Mouse (Mus musculus) kidney, embryonic 16.5 days (tissue): Measurements from ENCODE around the gene Robo1. TPM values are rescaled to one million over a fixed set of nuclear protein-coding genes. Genes with fewer than 3 reads are reported as not detected.
A peak's percentile ranks its signal among the peaks of the same experiment; 100 is the strongest.

Experiments
- ATAC-seq: fragments of 200-750 bp; cut with Nextera tagmentation; 2 replicates; pipeline ENCODE4 v1.8.0; 2017; ENCODE audit warnings: moderate TSS enrichment; ENCODE audit not compliant: low FRiP score, low TSS enrichment
- H3K27ac ChIP-seq: fragments of 300-500 bp; sonication (generic); 2 replicates; pipeline ENCODE4 v1.5.1; 2014; ENCODE audit warnings: low read length
- H3K27me3 ChIP-seq: fragments of 300-500 bp; sonication (generic); 2 replicates; pipeline ENCODE4 v1.6.1; 2014; ENCODE audit warnings: low read length, control low read depth, mixed read lengths; ENCODE audit not compliant: insufficient read depth
- H3K36me3 ChIP-seq: fragments of 300-500 bp; sonication (generic); 2 replicates; pipeline ENCODE4 v1.6.1; 2014; ENCODE audit warnings: low read length, control low read depth, mixed read lengths; ENCODE audit not compliant: insufficient read depth
- H3K4me1 ChIP-seq: fragments of 300-500 bp; sonication (generic); 2 replicates; pipeline ENCODE4 v1.6.1; 2014; ENCODE audit warnings: low read length, control low read depth, mixed read lengths; ENCODE audit not compliant: insufficient read depth
- H3K4me2 ChIP-seq: fragments of 300-500 bp; sonication (generic); replicated peaks from 2 replicates; pipeline ENCODE4 v1.6.1; 2014; ENCODE audit warnings: low read depth, low read length
- H3K4me3 ChIP-seq: fragments of 300-500 bp; sonication (generic); 2 replicates; pipeline ENCODE4 v1.5.1; 2014; ENCODE audit warnings: mild to moderate bottlenecking, low read length
- H3K9ac ChIP-seq: fragments of 300-500 bp; sonication (generic); replicated peaks from 2 replicates; pipeline ENCODE4 v1.6.1; 2014; ENCODE audit warnings: low read length
- H3K9me3 ChIP-seq: fragments of 300-500 bp; sonication (generic); 2 replicates; pipeline ENCODE4 v1.6.1; 2016; ENCODE audit warnings: low read length, control low read depth
- WGBS: fragments of 180-500 bp; shearing (Covaris S2); extraction: QIAGEN DNeasy Blood & Tissue Kit; methylation state at CpG from one replicate; pipeline ENCODE4 v1.1.7; 2014; 5-methylcytosine and 5-hydroxymethylcytosine counted together
- polyA plus RNA-seq: library from polyadenylated mRNA; unstranded; fragments of >200 nt; fragmentation: Nextera tagmentation; extraction: Ambion mirVana; gene quantifications from 2 replicates; pipeline ENCODE4 v1.2.1, GENCODE M21; 2015

Gene Robo1
- polyA plus RNA-seq, 1 experiment from 2014 or later, result 24.8 TPM

DNA sequence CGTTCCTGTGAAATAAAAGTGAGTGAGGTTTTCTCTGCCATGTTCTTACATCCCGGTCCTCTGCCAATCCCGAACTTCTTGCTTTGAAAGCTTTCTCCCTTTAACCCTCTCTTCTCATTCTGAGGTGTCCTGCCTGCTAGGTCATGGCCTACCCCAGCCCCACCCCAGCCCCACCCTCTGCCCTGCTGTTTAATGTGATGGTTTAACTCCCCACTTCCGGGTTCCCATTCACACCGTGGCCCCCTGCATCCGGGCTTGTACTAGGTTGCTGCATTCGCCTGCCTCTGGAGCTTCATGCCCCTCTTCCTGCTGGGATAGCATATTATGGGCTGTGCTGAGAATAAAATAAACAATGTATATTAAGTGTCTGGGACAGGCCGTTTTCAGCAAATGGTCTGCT is 706.4 kb downstream of the Robo1 start:
- Histone ChIP-seq H3K9ac (no peak overlapping the region), H3K4me3 (no peak overlapping the region), H3K4me1 (peaks cover 4% of the 10 kb centered on the region; the same call in 1 of the 2 replicates), H3K9me3 (no peaks in the 10 kb centered on the region), H3K4me2 (no peak overlapping the region), H3K36me3 (peaks cover 17% of the 10 kb centered on the region), H3K27ac (no peak overlapping the region), H3K27me3 (no peaks in the 10 kb centered on the region)
- 61% methylated on average over 8 of the region's 8 CpGs for WGBS
- no peak for ATAC-seq

DNA sequence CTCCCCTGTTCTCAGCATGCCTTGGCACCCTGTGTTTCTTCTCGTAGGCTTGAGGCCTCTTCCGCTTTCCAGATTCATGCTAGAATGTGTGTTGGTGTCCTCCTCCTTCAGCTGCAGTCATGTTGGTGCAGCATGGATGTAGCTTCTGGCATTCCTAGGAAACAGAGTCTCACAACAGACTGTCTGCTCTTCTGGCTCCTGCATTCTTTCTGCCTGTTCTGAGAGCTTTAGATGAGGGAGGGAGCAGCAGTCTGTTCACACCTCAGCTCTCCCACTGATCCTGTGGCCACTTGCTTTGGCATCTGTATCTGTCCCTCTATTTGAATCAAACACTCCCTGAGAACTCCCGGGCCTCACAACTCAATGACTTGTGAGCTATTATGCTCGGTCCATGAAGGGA is 707.9 kb downstream of the Robo1 start:
- no peak for ATAC-seq
- H3K27ac ChIP-seq, result no peak overlapping the region
- H3K4me1 ChIP-seq, result peaks cover 4% of the 10 kb centered on the region; the same call in 1 of the 2 replicates
- WGBS, result 66% methylated on average over 4 of the region's 4 CpGs
- no peak overlapping the region for H3K9ac ChIP-seq
- H3K4me2 ChIP-seq, result no peak overlapping the region
- peaks cover 14% of the 10 kb centered on the region for H3K36me3 ChIP-seq
- H3K4me3 ChIP-seq, result no peak overlapping the region
- H3K27me3 ChIP-seq, result no peaks in the 10 kb centered on the region
- H3K9me3 ChIP-seq, result no peaks in the 10 kb centered on the region

DNA sequence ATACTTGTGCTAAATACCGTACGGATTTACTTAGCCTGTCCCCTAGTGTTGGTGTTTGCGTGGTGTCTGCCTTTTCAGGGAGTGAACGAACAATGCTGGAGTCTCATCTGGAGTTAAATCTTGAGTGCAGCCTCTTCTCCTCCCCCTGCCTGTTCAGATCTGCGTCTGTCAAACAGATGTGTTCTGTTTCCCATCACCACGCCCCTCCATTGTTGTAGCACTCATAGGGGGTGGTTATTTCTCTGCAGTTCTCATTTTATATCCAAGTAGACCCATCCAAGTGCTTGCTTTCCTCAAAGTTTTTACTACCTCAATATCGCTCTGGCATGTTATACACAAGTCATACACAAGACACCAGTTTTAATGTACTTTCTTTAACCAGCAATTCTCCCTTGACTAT is 708.7 kb downstream of the Robo1 start:
- 66% methylated on average over 7 of the region's 7 CpGs for WGBS
- H3K36me3 ChIP-seq, result peaks cover 14% of the 10 kb centered on the region
- H3K4me2 ChIP-seq, result no peak overlapping the region
- H3K9me3 ChIP-seq, result no peaks in the 10 kb centered on the region
- no peak overlapping the region for H3K4me3 ChIP-seq
- H3K9ac ChIP-seq, result no peak overlapping the region
- H3K4me1 ChIP-seq, result 0 out of 2 replicates have a peak, but pooled peaks cover 4% of the 10 kb centered on the region
- no peaks in the 10 kb centered on the region for H3K27me3 ChIP-seq
- ATAC-seq, result 0 out of 2 replicates have a peak, but pooled peaks have one; percentile 23
- H3K27ac ChIP-seq, result no peak overlapping the region

DNA sequence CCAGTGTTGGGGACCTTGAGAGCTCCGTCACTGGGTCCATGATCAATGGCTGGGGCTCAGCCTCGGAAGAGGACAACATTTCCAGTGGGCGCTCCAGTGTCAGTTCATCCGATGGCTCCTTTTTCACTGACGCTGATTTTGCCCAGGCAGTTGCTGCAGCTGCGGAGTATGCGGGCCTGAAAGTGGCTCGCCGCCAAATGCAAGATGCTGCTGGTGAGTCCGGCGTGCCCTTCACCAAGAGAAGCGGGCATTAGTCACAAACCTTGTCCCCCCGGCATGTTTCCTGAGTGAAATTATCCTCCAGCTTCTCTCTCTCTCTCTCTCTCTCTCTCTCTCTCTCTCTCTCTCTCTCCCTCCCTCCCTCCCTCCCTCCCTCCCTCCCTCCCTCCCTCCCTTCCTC is 716.2 kb downstream of the Robo1 start:
- Histone ChIP-seq H3K27me3 (no peaks in the 10 kb centered on the region), H3K4me2 (no peak overlapping the region), H3K36me3 (peaks cover 13% of the 10 kb centered on the region; the same call in 1 of the 2 replicates), H3K27ac (no peak overlapping the region), H3K4me3 (no peak overlapping the region), H3K9ac (no peak overlapping the region), H3K4me1 (no peaks in the 10 kb centered on the region), H3K9me3 (no peaks in the 10 kb centered on the region)
- no peak for ATAC-seq
- whole genome bisulfite sequencing, result 95% methylated on average over 13 of the region's 13 CpGs

DNA sequence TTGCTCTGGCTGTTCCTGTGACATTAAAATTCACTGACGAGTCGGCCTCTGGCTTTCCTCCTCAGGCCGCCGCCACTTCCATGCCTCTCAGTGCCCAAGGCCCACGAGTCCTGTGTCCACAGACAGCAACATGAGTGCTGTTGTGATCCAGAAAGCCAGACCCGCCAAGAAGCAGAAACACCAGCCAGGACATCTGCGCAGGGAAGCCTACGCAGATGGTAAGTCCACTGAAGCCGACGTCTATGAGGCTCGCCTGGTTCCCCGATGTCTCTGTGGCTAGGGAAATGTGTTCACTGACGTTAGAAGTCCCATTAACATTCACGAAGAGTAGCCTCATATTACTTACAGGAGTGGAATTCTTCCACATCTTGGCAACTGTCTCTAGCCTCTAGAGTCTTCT is 719.6 kb downstream of the Robo1 start:
- 92% methylated on average over 14 of the region's 14 CpGs for WGBS
- ATAC-seq, result no peak

DNA sequence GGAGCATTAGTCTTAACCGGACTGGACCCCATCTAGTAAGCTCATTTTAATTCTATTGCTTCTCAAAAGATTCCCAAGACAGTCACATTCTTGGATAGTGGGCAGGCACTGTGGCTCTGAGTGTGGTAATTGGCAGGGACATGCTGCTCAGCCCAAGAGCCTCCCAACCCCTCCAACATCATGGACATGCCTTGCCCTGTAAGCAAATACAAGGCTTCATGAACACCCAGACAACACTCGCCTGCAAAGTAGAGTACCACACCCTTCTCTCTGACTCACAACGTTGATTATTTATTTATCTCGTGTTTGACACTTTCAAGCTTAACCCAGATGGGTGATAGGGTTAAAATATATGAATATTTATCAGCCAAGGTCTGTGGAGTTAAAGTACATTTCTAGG is 722.9 kb downstream of the Robo1 start:
- Histone ChIP-seq H3K27ac (no peak overlapping the region), H3K4me1 (no peaks in the 10 kb centered on the region)
- 84% methylated on average over 4 of the region's 4 CpGs for WGBS

More for the DNA sequence above, 719.6 kb downstream of the Robo1 start:
- H3K9ac ChIP-seq, result no peak overlapping the region
- H3K27me3 ChIP-seq, result no peaks in the 10 kb centered on the region
- no peak overlapping the region for H3K4me2 ChIP-seq
- peaks cover 13% of the 10 kb centered on the region; the same call in 1 of the 2 replicates for H3K36me3 ChIP-seq
- no peak overlapping the region for H3K4me3 ChIP-seq
- H3K9me3 ChIP-seq, result no peaks in the 10 kb centered on the region
- no peak overlapping the region for H3K27ac ChIP-seq
- no peaks in the 10 kb centered on the region for H3K4me1 ChIP-seq

DNA sequence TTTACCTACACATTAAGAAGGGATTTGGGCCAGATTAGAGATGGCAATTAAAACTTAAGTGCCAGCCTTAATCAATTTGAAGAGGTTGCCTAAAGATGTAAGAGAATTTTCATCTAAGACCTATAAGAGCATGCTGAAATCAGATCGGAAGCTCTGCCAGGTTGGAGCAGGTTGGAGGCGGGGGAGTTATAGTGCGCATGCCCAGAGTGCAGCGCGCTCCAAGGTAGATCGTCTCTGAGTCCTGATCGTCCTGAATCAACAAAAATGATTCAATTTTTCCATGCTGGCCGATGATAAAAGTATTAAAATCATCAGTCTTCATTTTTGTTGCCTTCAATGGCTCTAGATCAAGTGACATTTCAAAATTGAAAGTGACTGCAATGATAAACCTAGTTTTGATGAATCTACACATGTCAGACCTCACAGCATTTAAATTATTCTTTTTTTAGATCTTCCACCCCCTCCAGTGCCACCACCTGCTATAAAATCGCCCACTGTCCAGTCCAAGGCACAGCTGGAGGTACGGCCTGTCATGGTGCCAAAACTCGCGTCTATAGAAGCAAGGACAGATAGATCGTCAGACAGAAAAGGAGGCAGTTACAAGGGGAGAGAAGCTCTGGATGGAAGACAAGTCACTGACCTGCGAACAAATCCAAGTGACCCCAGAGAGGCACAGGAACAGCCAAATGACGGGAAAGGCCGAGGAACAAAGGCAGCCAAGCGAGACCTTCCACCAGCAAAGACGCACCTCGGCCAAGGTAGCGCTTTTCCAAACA is 727.3 kb downstream of the Robo1 start:
- Histone ChIP-seq H3K9me3 (no peaks in the 10 kb centered on the region), H3K36me3 (peaks cover 6% of the 10 kb centered on the region; the same call in 1 of the 2 replicates), H3K9ac (no peak overlapping the region), H3K4me3 (no peak overlapping the region), H3K27me3 (no peaks in the 10 kb centered on the region), H3K27ac (no peak overlapping the region), H3K4me2 (no peak overlapping the region), H3K4me1 (no peaks in the 10 kb centered on the region)
- WGBS, result 81% methylated on average over 20 of the region's 20 CpGs
- ATAC-seq, result no peak

More for the DNA sequence above, 722.9 kb downstream of the Robo1 start:
- no peak for ATAC-seq
- Histone ChIP-seq H3K4me3 (no peak overlapping the region), H3K4me2 (no peak overlapping the region), H3K9me3 (no peaks in the 10 kb centered on the region), H3K36me3 (peaks cover 3% of the 10 kb centered on the region; the same call in 1 of the 2 replicates), H3K27me3 (no peaks in the 10 kb centered on the region), H3K9ac (no peak overlapping the region)

DNA sequence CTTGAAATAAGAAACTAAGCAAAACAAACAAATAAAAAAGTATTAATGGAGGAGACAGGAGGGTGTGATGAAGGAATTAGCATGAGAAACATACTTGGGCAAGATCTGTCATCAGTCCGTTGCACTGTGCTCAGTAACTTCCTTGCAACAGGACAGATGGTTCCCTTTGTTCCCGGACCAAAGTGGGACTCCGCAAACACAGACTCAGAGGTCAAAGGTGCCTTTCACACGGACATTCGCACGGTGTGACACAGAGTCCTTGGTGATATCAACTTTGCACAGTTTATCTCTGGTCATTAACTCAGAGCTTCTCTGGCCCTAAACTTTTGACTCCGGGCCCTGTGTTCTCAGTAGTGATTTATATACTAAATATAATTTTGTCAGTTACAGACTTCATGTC is 730.4 kb downstream of the Robo1 start:
- H3K27ac ChIP-seq, result no peak overlapping the region
- H3K27me3 ChIP-seq, result no peaks in the 10 kb centered on the region
- H3K4me3 ChIP-seq, result no peak overlapping the region
- peaks cover 4% of the 10 kb centered on the region; the same call in 1 of the 2 replicates for H3K9me3 ChIP-seq
- H3K4me1 ChIP-seq, result no peaks in the 10 kb centered on the region
- 51% methylated on average over 7 of the region's 7 CpGs for WGBS
- no peak overlapping the region for H3K4me2 ChIP-seq
- H3K9ac ChIP-seq, result no peak overlapping the region
- H3K36me3 ChIP-seq, result peaks cover 23% of the 10 kb centered on the region
- ATAC-seq, result no peak

DNA sequence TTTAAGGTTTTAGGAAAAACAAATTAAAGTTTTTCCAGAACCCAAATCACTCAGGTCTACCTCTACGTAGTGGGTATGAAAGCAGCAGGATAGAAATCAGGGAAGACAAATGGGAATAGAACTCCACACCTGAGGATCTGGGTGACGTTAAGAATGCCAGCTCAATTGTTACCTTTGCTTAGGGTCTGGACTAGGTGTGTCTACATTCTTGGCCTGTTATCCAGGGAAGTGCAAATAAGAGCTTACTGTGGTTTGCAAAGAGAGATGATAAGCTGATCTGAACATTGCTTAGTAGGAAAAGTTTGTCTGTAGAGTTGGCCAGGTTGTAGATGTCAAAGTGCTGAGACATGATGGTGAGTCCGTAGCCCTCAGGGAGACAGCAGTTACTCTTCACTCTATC is 754.4 kb downstream of the Robo1 start:
- 92% methylated on average over 3 of the region's 3 CpGs for WGBS
- no peaks in the 10 kb centered on the region for H3K4me1 ChIP-seq
- no peaks in the 10 kb centered on the region for H3K27me3 ChIP-seq
- H3K27ac ChIP-seq, result no peak overlapping the region
- H3K4me2 ChIP-seq, result no peak overlapping the region
- H3K4me3 ChIP-seq, result no peak overlapping the region
- H3K9me3 ChIP-seq, result no peaks in the 10 kb centered on the region
- H3K9ac ChIP-seq, result no peak overlapping the region
- ATAC-seq, result no peak
- H3K36me3 ChIP-seq, result no peaks in the 10 kb centered on the region

DNA sequence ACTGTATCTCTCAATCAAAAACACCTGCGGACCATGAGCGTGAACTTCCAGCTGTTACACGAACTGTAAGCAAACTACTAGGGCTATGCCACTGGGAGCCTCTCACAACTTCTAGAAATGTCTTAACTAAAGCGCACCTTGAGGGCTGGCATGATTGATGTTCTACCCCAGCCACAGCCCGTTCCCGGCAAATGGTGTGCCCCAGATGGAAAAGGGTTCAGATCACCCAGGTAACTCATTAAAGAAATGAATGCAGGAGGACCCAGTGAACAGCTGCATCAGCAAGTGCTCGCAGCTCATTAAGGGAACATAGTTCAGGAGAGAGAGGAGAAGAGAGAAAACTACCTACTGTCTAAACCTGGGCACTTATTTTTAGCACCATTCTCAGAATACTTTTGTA is 759.7 kb downstream of the Robo1 start:
- peak; percentile 70 for ATAC-seq

More for the DNA sequence above, 759.7 kb downstream of the Robo1 start:
- Histone ChIP-seq H3K9me3 (no peaks in the 10 kb centered on the region), H3K36me3 (no peaks in the 10 kb centered on the region), H3K4me1 (no peaks in the 10 kb centered on the region), H3K4me3 (no peak overlapping the region), H3K4me2 (no peak overlapping the region), H3K27me3 (no peaks in the 10 kb centered on the region), H3K27ac (no peak overlapping the region), H3K9ac (no peak overlapping the region)
- 80% methylated on average over 7 of the region's 7 CpGs for WGBS
